Mouse (Mus musculus): ENCODE measurements around the gene BC051019.

The BC051019 gene

DNA sequence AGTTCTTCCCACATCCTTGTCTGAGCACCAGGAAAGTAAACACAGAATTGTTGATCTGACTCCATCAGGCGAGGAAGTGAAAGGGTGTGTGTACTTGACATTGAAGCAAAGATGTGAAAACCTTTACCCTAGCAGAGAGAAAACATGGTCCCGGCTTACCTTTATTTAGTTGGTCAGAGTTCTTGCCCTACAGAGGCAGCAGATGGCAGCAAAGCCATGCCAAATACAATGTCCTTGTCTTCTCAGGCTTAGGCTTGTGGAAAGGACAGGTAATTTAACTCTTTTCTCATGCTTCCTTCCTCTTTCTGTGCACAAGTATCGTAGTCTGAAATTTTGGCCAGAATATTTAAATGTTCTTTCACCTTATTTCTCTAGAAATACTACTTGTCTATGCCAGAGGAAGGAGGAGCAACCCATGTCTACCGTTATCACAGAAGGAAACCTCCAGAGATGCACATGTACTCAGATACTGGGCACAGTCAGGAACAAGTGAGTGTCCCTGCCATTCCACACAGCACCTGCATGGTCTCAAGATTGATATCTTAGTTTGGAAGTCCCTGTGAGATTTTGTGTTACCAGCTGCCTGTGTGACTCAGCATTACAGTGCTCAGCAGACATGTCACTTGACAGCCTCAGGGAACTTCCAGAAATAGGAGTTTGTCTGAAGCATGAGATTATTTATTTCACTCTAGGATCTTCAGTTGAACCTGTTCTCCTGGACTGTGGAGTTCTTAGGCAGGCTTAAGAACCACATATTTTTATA, 16.4 kb downstream of the BC051019 start:
- peak; percentile 87 for DNase-seq

DNA sequence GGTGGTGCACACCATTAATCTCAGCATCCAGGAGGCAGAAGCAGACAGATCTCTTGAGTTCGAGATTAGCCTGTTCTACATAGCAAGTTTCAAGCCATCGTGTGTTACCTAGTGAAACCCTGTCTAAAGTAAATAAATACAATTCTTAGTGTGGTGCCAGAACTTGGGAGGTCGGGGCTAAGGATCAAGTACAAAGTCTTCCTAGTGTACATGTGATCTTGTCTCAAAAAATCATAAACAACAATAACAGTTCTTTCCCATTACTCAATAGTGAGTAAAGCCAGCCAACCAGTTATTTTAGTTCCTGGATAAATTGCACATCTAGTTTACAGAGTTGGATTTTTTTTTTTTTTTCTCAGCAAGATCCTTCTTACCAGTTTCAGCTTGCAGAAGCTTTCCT, 19.2 kb downstream of the BC051019 start:
- DNase-seq, result peak; percentile 35

DNA sequence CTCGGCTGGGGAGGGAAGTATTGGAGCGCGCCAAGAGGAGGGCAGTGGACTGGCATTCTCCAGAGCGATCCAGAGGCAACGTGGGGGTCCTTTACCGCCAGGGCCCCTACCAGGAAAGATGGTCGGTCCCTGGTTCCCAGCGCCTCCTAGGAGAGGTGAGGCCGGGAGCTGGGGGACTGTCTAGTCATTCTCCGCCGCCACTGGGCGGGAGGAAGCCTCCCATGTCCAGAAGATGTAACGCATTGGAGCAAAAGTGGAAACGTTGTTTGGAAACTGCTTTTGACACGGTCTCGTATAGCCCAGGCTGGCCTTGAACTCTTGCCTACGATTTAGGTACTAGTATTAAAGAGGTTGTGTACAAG, 19.7 kb downstream of the BC051019 start:
- DNase-seq, result no peak

DNA sequence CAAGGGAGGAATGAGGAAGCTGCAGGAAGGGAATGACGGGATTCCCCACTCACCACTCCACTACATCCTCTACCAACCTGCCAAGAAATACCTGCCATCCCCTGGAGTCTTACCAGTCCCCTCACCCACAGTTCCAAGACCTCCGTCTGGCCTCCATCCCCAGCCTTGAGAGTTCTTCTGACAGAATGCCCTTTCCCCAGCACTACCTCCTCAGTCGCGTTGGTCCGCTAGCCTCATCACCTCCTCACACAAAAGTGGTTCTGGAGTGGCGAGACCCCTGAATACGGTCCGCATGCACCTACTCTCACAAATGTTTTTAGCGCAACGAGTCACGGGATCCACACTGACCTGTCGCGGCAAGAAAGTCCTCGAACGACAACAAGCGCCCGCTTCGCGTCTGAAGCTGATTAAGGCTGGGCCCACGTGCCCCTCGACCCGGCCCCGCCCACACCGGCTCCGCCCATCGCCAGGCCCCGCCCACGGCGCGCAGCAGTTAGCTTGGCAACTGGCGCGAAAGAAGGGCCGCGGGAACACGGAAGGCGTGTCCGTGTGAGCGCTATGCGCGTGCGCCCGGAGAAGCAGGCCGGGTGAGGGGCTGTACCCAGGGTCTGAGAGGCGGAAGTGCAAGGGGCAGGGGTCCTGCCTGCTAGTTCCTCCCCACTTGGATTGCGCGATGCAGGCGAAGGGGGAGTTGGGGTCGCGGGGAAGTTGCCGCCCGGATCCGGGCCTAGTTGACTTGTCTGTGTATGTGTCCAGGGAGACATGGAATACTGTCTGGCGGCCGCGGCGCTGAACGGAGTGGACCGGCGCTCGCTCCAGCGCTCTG, 20.2 kb downstream of the BC051019 start, which contains the start of the genes St5 and Akip1:
TSS of gene St5 (minus strand) at position 416 of the 826 bp plus-strand sequence.
TSS of gene Akip1 (plus strand) at position 501 of the 826 bp plus-strand sequence.
- peak; percentile 97 for DNase-seq

DNA sequence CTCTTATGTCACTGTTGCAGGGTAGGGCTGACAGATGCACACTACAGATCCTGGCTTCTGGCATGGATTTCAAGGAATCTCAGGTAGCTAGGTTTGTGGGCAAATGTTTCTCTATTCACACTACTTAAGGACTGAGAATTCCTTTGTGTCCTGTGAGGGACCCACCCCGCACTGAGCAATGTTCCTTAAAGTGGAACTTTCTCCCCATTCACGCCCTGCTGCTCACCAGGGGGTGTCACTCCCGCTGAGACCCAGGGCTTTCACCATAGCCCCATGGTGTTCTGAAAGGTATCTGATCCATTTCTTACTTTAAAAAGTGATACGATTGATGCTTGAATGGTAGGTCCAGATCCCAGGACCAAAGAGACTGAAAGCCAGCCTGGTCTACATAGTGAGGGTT, 20.9 kb downstream of the BC051019 start:
- no peak for DNase-seq

DNA sequence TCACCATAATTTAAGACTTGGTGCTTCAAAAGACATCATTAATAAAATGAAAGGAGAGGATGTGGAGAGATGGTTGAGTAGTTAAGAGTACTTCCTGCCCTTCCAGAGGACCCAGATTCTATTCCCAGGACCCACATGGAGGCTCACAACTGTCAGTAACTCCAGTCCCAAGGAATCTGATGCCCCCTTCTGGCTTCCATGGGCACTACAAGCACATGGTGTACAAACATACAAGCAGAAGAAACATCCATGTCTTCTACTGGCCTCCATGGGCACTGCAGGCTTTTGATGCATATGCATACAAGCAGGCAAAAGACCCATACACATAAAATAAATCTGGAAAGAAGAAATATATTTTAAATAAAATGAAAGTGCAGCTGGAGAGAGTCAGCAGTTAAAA, 23.4 kb downstream of the BC051019 start:
- no peak for DNase-seq

DNA sequence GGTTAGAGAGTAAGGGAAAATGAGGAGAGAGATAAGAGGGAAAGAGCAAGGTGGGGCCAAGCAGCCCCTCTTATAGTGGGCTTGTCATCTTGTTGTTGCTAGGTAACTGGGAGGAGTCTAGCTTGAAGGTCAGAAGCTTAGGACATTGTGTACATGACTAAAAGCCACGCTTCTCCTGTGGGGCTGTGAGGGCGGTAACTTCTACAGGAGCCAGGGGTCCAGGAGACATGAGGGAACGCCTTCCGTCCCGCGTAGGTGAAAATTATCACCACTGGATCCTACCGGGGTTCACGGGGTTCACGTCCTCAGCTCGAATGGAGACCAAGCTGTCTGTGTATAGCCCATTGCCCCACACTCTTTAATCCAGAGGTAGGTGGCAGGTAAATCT, 28.3 kb downstream of the BC051019 start:
- DNase-seq, result no peak

DNA sequence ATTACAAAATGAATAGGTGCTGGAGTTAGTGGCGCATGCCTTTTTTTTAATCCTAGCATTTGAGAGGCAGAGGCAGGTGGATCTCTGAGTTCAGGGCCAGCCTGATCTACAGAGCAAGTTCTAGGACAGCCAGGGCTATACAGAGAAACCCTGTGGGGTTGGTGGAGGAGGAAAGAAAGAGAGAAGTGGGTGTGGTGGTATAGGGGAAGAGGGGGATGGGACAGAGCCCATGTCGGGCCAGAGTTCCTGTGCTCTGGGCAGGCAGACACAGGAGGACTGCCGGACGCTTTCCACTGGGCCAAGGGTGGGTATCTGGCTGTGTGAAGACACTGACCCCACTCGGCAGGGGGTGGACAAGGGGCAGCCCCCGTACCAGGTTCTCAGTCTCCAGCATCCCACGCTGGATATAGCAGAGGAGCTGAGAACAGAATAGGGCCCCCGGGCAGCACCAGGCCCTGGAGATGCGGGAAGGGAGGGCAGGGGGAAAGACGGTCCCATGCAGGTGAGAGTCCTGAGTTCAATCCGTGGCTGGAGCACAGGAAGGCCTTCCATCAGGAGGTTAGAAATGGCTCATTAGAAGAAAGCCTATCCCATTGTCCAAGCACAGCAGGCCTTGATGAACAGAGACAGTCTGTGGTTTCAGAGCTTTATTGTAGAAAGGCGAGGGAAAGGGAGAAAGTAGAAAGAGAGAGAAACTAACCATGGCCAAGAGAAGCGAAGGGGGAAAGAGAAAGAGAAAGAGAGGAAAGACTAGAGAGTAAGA, 28.9 kb downstream of the BC051019 start:
- DNase-seq, result no peak

DNA sequence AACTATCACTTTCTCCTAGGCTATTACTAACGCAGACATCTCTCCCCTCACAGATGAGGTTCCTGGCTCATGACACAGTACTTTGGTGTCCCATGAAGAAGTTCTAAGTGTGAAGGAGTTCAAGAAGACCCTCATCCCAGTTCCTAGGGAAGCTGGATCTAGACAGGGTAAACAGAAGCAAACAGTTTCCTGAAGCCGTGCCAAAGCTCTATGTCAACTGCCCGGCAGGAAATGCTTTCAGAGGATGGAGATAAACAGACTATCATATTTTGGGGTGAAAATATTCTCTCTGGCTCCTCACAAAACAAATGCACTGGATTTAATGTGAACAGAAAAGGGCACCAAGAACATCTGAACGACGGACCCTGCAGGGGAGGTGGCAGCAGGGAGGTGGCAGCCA, 32.7 kb downstream of the BC051019 start:
- DNase-seq, result peak; percentile 80

DNA sequence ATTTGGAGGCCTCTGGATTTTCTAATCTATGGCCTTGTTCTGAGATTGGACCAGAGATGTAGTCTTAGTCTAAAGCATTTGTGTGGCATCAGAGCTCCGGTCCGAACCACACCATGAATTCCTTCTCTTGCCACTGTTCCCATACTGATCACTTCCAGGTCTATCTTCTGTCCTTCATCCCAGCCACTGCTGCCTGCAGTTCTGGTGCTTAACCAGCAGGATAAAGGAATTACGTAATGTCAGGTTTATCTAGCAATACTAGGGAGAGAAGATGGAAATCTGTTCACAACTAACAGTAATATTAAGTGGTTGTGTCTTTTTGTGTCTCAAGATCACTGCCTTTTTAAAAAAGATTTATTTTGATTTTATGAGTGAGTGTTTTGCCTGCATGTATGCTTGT, 33.5 kb downstream of the BC051019 start:
- no peak for DNase-seq

DNA sequence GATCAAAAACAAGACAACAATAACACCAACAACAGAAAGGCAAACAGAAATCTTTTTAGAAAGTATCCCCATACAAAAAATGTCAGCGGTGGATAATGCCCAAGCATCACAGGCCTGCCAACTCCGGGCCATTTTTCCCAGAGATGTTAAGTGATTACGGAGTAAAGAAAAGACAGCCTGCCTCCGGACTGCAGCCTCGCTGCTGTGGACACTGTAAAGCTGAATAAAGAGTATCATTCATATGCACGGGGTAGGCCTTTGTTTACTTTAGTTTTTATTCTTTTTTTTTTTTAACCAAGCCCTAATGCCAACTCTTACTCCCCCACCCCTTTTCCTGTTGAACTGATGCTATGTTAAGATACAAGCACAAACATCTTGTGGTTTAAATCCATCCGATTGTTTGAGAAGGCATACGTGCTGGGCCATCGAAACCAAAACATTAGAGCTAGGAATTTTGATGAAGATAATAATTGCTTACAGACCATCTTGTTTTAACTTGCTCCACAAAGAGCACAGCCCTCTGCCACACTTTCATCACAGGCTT, 37.0 kb downstream of the BC051019 start:
- peak; percentile 62 for DNase-seq

DNA sequence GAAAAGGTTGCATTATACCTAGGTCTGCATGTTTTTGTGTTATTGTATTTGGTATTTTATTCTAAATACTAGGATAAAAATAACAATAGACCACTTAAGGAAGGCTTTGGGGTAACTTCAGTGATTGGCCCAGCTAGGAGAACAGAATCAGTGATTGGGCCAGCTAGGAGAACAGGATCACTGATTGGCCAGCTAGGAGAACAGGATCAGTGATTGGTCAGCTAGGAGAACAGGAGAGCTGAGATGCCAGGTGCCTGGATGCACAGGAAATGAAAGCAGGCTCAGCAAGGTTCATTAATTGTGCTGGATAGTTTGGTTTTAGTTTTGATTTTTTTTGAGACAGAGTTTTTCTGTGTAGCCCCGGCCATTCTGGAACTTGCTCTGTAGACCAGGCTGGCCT, 42.8 kb downstream of the BC051019 start:
- no peak for DNase-seq

DNA sequence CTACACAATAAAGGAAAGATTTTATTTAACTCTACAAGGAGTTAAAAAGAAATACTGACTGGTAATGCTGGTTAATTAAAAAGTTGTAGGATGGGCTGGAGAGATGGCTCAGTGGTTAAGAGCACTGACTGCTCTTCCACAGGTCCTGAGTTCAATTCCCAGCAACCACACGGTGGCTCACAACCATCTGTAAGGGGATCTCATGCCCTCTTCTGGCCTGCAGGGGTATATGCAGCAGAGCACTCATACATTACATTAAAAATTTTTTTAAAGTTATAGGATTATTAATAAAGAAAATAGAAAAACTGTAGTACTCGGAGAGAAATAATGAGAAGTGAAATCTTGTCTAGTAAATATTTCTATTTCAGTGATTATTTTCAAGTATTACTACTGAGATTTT, 43.4 kb downstream of the BC051019 start:
- DNase-seq, result no peak

DNA sequence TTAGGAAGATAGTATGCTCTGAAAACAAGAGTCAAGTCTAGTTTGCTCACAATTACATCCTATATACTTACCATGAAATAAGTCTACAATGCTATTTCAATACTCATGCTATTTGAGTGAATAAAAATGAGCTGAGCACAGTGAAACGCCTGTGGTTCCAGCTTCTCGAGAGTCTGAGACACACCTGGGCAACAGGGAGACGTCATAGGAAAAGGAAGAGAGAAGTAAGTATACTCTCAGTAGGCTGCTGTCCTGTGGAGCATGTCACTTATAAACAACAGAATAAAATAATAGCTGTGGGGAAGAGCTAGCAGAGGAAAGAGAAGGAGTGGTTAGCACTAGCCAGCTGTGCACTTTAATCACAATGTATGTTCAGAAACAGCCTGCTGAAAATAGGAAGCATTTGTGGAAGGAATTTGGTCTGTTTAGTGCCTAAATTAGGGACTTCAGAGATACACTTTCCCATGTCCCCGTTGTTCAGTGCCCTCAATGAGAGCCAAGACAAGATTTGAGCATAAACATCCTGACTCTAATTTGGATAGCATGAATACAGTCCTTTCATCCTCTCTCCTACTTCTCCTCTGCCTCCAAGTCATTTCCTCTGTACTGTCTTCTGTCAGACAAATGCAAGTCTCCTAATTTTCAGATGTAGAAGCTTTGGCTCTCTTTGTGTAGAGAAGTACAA, 48.6 kb downstream of the BC051019 start:
- DNase-seq, result no peak

DNA sequence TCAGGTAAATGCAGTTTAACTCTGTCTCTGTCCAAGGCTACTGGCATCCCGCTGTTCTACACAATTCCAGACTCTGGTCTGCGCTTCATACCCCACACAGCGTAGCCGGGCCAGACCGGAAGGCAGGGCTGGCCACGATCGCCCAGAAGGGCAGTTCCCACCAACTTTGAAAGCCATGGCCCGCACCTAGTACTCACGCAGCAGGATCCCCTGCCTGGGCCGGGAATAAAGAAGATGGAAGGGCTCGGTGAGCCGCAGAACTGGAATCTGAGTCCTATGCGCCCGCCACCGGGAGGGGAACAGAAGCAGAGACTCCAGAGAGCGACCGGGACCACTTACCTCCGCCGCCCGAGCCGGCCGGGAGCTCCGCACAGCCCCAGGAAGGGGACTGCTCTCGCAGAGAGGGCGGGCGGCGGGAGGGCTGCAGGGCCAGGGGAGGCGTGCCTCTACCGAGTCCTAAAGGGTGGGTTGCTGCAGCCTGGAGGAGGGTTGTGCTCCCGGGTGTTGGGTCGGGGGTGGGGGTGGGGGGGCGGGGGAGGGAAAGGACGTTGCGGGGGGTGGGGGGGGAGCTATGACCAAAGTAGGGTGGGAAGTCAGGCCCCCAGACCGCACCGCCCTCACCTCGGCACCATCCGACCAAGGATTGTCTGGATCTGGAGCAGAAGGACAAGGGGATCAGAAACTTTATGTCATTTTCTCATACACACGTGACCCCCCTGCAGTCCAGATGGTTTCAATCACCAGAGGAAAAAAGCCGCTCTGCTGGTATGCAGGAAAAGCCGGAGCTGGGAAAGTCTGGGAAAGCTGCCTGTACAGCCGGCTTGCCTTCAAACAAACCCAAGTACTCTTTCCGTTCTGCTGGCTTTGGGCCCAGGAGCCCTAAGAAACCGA, 51.8 kb downstream of the BC051019 start:
- peak; percentile 87 for DNase-seq

DNA sequence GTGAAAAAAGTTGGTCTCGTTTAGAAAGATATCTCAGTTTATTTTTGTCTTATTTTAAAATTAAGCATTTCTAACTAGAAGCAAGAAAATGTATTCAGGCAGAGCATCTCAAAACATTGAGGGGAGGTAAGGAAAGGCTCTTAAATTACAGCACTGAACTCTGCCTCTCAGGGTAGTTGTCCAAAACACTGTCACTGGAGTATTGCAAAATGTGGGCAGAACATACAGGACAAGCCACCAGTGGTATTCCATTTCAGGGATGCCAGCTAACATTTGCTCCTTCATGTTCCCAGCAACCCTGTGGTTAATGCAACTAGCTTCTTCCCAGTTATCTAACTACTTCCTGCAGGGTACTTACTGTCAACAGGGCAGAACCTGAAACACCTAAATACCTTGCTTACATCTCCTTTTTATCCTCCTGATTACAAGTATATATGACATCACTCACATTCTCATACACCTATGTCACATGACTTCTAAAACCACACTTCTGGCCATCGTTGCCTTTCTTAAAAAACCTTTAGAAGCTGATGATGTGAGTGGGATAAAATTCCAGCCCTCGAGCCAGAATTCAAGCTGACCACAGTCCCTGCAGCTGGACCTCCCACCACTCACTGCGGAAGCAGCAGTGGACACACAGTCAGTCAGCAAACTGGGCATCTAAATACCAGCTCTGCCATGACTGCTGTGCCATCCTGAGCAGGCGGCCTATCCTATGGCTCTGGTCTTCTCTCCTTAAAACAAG, 54.1 kb downstream of the BC051019 start:
- DNase-seq, result no peak

DNA sequence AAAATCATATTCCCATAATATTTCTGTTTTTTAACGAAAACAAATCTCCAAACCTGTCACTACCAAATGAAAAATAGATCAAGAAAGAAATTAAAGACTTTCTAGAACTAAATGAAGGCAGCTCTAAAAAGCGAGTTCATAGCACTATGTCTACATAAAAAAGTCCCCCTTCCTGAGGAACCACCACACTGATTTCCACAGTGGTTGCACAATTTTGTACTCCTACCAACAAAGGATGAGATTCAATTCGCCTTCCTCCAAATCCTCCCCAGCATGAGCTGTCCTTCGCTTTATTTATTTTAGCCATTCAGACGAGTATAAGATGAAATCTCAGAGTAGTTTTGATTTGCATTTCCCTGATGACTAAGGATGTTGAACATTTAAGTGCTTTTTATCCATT, 57.0 kb downstream of the BC051019 start:
- no peak for DNase-seq

DNA sequence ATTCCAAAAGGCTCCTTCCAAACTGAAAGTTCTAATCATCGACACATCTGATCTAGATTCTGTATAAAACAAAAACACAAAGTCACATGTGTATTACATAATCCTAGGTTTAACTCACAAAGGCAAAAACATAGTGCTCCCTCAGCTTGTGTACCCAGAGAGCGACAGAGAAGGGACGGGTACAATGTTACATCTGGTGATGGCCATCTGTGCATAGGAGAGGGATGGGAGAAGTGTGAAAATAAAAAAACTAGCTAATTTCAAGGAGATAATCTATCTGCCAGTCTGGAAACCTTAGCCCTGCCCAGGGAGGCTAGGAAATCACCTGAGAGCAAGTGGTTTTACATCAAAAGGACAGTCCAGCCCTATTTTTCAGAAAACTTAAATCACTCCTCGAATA, 61.0 kb downstream of the BC051019 start:
- no peak for DNase-seq

Measured in lung, postnatal 36 days (tissue).